Mouse (Mus musculus) layer of hippocampus, adult 9-11 months (tissue): ENCODE results near the gene Trim50.
A peak's percentile ranks its signal among the peaks of the same experiment; 100 is the strongest.

Source experiments
- DNase-seq: peaks from one replicate; pipeline ENCODE4 v3.0.0; 2022

The Trim50 gene

DNA sequence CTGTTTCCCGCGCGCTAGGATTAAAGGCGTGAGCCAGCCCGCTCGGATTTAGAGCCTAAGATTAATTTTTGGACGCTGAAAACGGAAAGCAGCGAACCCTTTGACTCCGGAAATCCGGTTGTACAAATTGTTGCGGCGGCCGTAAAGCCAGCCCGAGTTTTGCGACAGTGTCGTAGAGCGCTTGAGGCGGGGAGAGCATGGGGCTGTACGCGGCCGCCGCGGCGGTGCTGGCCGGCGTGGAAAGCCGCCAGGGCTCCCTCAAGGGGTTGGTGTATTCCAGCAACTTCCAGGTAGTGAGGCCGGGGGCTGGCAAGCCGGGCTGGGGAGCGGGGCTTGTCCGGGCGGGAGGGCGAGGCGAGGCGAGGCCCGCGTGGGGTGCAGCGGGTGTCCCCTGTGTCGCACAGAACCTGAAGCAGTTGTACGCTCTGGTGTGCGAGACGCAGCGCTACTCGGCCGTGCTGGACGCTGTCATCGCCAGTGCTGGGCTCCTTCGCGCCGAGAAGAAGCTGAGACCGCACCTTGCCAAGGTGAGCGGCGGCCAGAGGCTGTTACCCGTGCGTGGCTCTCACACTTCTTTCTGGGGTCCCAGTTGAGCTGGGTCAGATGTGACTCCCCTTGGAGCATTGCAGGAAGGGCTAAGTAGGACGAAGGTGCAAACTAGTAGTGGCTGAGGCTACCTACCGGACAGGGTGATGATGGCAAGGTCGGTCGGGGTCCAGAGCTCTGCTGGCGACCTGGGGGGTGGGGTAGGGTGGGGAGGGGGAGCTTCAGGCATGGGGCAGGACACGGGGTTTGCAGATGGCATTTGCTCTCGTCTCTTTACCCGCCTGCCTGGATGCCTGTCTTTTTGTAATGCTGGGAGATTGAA lies 16.9 kb downstream of the Trim50 start, which contains the start of gene Nsun5:
Nsun5 (plus strand) TSS at position 167 of the 868 bp plus-strand sequence.
- peak; percentile 89 for DNase-seq

DNA sequence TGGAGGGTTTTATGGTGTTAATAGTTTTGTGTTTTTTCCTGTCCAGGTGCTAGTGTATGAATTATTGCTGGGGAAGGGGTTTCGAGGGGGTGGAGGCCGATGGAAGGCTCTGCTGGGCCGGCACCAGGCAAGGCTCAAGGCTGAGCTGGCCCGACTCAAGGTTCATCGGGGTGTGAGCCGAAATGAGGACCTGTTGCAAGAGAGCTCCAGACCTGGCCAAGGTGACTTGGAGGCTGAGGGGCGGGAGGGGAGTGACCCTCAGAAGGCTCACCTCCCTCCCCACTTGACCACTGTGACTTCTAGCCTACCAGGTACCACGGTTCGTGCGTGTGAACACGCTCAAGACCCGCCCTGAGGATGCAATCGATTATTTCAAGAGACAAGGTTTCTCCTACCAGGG lies 18.1 kb downstream of the Trim50 start:
- no peak for DNase-seq

DNA sequence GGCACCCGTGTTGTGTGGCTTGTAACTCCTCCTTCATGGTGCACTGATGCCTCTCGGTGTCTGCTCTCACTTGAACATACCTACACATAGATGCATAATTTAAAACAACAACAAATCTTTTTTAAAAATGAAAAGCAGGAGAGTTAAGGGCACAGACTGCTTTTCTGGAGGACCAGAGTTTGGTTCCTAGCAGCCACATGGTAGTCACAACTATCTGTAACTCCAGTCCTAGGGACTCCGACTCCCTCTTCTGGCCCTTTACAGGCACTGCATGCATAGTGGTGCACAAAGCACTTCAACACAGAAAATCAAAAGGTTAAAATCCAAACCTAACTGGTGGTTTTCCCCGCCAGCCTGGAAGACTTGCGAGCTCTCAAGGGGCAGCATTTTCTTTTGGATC lies 20.5 kb downstream of the Trim50 start:
- no peak for DNase-seq

DNA sequence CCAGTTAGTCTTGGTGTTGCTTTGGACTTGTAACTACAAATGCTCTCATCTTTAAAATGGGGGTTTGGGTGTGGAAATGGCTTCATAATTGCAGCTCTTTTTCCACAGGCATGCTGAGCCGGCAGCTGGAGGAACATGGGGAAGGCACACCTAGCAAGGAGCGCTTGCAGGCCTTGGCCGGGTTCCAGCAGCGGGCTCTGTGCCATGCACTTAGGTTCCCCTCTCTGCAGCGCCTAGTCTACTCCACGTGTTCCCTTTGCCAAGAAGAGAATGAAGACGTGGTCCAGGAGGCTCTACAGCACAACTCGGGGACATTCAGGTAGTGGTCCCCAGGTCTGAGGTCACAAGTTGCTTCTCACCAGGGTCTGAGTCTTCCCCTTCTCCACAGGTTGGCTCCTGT lies 22.1 kb downstream of the Trim50 start:
- no peak for DNase-seq

DNA sequence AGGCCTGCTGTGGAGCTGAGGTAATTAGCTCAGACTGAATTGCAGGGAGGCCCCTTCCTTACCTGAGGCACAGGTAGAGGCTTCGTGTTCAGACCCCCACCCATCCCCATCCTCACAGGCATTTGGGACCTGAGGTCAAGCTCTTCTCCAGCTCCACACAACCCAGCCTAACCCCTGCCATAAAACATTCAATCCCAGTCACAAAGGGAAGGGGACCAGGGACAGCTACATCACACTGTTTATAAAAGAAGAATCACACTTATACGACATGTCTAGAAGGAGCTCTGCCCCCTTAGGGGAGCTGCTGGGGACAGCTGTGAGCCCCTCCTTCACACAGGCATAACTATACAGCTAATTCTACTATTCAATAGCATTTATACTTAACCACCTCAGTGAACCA lies 23.2 kb downstream of the Trim50 start:
- no peak for DNase-seq

DNA sequence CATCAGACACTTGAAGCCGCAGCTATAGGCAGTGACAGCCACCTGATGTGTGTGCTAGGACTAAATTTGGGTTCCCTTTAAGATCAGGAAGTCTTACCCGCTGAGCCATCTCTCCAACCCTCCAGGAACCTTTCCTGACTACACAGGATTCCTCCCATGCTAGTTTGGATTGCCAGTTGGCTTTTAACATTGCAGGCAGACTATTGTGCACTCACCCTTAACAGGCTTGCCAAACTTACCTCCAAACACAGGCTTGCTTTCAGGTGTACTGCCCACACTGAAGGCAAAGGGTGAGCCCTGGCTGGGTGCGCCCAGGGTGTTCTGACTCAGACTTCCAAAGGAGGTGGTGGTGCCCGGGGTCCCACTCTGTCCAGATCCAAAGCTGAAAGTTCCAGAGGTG lies 27.6 kb downstream of the Trim50 start:
- no peak for DNase-seq

DNA sequence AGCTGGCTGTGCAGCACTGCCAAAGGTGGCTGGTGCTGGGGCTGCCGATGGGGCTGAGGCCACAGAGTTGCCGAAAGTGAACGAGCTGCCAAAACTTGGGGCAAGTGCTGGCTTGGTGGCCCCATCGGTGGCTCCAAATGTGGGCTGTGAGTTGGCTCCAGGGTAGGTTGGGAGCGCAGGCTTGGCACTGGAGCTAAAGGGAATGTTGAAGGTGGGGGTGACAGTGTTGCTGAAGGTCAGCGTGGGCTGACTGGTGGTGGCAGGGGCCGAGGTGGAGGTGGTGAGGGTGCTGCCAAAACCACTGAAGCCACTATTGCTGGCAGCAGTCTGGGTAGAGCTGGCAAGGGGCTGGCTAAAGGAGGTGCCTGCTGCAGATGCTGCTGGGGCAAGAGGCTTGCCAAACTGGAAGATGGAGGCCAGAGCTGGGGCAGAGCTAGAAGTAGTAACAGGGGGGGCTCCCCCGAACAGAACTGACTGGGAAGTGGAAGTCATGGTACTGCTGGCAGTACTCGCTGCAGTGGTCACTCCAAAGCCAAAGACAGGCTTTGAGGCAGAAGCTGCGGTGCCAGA lies 28.3 kb downstream of the Trim50 start:
- DNase-seq, result no peak

DNA sequence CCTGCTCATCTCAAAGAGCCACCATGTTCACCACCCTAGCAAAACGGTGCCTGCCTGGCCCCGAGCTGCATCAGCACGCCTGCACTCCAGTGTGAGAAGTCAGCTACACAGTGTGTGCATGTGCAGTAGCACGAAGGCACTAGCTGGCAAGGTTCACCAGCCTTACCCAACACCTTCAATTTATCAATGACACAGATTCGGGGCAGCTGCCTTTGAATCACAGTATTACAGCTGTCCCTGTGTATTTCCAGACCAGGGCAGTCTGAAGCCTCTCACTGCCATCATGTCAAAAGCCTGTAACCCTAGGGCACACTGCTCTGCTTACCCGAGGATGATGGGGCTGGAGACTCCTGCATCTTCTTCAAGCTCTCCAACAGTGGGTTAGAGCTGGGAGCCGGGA lies 29.7 kb downstream of the Trim50 start:
- DNase-seq, result no peak

DNA sequence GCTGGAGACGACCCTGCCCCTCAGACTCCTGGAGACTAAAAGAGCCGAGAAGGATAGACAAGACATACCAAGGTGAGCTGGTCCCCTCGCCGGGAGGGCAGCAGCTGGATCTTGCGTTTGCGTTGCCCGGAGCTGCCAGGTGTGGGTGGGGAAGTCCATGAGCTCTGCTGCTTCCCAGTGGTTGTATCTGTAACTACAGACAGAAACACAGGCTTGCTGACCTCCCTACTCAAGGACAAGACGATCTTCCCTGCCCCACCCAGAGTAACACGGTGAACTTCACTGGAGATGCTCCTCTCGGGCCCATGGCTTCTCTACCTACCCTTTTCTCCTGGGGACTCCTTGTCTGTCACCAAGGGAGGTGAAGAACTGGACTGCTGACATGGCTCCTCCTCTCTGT lies 30.7 kb downstream of the Trim50 start:
- DNase-seq, result no peak

DNA sequence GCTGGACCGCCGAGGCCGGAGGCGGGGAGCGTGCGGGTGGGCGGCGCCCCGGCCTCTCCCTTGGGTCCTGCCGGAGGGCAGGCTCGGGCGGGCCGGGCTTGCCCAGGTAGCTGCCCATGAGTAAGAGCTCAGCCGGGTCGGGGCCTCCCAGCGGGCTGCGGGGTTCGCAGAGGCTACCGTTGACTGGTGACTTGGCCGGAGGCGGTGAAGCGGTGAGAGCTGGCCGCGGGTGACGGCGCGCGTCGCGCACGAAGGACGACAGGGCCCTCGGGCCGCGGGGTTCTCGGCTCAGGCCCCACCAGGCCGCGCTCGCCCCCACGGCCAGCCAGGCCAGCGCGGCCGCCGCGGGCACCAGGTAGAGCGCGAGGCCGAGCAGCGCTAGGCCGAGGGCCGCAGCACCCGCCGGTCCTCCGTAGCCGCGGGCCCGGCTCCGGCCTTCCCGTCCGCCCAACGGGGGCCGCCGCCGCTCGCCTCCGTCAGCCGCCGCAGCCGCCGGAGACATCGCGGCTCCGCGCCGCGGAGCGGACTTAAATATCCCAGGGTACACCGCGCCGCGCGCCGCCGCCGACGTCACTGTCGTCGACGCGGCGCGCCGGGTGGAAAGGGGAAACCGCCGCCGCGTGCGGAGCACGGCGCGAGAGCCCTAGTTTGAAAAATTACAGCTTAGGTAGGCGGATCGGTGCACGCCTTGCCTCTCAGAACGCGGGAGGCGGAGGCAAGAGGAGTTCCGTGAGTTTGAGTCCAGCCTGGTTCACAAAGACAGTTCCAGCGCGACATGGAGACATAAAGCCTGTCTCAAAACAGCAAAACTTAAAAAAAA lies 41.1 kb downstream of the Trim50 start, which contains the start of gene Pom121:
Pom121 (minus strand) TSS at position 543 of the 820 bp plus-strand sequence.
- DNase-seq, result peak; percentile 85

DNA sequence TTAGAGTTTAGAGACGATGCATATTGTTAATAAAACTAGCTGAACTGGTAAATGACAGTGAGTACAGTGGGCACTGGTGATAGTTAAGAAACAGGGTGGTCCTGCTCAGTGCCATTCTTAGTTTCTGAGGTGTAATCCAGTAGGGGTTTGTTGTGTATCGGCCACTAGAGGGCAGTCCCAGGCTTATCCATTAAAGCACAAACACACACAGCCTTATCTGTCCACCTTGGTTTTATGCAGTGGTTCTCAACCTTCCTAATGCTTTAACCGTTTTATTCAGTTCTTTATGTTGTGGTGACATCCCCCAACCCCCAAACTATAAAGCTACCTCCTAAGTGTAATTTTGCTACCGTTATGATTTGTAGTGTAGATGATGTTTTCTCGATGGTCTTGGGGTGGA lies 42.7 kb downstream of the Trim50 start:
- DNase-seq, result no peak

DNA sequence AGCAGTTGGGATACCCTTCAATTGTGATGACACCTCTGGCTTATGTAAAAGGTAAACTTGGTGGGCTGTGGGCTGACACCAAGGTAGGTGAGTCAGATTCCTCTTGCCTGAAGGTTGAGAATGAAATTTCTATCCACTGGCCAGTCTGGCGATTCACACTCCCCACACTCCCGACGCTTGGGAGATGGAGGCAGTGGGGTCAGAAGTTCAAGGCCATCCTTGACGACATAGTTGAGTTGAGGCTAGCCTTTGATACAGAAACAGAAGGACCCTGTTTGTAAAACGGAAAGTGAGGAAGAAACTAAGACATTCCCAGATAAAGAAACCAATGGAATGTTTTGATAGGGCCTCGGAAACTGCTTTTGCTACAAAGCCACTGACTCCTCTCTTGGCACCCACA lies 46.3 kb downstream of the Trim50 start:
- no peak for DNase-seq

DNA sequence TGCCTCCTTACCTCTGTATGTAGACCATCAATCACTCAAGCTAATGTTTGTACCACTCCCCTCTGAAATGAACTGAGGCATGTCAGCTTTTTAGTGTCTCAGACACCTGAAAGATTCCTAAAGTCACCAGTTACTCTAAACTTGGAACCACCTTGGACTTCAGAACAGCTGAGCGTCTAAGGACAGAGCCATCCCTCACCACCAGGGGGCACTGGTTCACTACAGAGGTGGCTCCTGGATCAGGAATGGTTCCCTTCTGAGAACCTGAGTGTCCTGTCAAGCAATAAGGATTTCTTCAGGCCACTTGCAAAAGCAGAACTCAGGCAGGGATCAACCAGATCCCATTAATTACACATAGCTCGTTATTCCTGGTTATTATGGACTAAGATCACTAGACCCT lies 47.1 kb downstream of the Trim50 start:
- peak; percentile 43 for DNase-seq

DNA sequence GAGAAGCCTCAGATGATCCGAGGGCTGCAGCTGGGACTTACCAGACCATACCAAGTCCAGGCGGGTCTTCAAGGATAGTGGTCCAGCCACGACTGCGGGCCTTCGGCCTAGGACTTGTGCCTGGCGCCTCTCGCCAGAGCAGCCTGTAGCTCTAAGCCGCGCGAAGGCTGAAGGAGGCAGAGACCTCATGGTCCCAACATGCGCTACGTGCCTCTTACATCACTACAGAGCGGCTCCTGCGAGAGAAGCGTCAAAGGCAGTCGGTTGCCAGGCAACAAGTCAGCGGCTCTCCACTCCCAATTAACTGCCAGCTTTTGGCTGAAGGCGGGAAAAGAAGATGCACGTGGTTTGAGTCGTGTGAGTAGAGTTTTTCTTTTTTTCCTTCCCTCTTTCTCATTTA lies 51.5 kb downstream of the Trim50 start:
- peak; percentile 79 for DNase-seq

DNA sequence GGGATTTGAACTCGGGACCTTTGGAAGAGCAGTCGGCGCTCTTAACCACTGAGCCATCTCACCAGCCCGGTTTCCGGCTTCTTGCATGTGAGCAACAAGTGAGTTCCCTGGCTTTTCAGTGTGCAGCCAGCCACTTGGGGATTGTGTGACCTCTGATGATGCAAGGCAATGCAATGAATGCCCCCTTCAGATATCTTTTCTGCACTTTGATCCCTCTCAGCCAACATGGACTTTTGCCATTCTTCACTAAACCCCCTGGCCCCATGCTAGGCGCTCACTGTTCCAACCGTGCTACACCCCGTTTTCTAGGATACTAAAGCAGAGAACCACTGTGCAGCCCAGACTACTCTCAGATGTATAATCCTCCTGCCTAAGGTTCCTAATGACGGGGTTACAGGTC lies 52.3 kb downstream of the Trim50 start:
- DNase-seq, result no peak

DNA sequence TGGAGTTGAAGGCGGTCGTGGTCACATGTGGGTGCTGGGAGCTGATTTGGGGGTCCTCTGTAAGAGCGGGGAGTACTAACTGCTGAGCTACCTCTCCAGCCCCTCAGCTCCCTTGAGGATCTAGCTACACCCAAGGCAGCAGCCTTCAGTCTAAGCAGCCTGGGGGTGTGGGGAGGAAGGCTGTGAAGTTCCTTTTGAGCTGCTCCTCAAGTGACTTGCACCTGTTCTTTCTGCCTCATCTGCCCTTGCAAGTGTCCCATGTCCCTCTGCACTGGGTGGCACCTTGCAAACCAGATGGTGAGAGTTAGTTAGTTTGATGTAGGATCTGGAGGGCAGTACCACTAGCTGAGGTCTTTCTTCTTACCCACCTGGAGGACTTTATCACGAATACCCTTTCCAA lies 55.0 kb downstream of the Trim50 start:
- DNase-seq, result no peak

DNA sequence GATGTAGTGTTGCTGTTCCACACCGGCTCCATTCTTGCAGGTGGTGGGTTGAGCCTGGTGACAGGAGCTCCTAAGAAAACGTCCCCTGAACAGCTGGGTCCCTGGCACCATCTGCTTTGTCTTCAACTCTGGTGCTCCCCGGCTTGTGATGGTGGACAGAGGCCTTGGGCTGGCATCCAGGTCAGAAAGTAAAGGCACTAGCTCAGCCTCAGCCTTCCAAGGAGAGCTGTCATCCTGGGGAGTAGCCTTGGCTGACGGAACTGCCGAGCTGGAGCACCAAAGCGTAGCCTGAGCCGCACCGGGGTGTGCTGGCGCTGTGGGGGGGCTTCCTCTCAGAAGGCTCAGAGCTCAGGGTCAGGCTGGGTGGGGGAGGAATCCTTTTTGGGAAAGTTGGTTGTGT lies 57.2 kb downstream of the Trim50 start:
- DNase-seq, result no peak
